Mouse (Mus musculus) hindbrain, embryonic 11.5 days (tissue): ENCODE measurements around the gene Ogfod3. TPM values are rescaled to one million over a fixed set of nuclear protein-coding genes. Genes with fewer than 3 reads are reported as not detected.

Experiments used
- ATAC-seq: fragments of 200-750 bp; cut with Nextera tagmentation; 2 replicates; pipeline ENCODE4 v1.8.0; 2017; ENCODE audit warnings: mild to moderate bottlenecking, moderate TSS enrichment, moderate library complexity; ENCODE audit not compliant: low FRiP score
- DNase-seq: peaks from one replicate; pipeline ENCODE4 v3.0.0-alpha.2; 2015; ENCODE audit warnings: low spot score
- H3K27ac ChIP-seq: fragments of 300-500 bp; sonication (generic); 2 replicates; pipeline ENCODE4 v1.5.1; 2014; ENCODE audit warnings: mild to moderate bottlenecking, low read depth, low read length
- H3K27me3 ChIP-seq: fragments of 300-500 bp; sonication (generic); 2 replicates; pipeline ENCODE4 v1.6.1; 2014; ENCODE audit warnings: mild to moderate bottlenecking, low read length, moderate library complexity, mixed read lengths; ENCODE audit not compliant: control insufficient read depth, insufficient read depth
- H3K36me3 ChIP-seq: fragments of 300-500 bp; sonication (generic); 2 replicates; pipeline ENCODE4 v1.6.1; 2014; ENCODE audit warnings: mild to moderate bottlenecking, low read length, moderate library complexity, mixed read lengths; ENCODE audit not compliant: control insufficient read depth, insufficient read depth
- H3K4me1 ChIP-seq: fragments of 300-500 bp; sonication (generic); replicated peaks from 2 replicates; pipeline ENCODE4 v1.6.1; 2014; ENCODE audit warnings: low read length, mixed read lengths; ENCODE audit not compliant: control insufficient read depth, insufficient read depth
- H3K4me2 ChIP-seq: fragments of 300-500 bp; sonication (generic); replicated peaks from 2 replicates; pipeline ENCODE4 v1.6.1; 2014; ENCODE audit warnings: mild to moderate bottlenecking, low read depth, low read length
- H3K4me3 ChIP-seq: fragments of 300-500 bp; sonication (generic); 2 replicates; pipeline ENCODE4 v1.5.1; 2014; ENCODE audit warnings: low read depth, low read length
- H3K9ac ChIP-seq: fragments of 300-500 bp; sonication (generic); 2 replicates; pipeline ENCODE4 v1.6.1; 2014; ENCODE audit warnings: low read depth, low read length
- H3K9me3 ChIP-seq: fragments of 300-500 bp; sonication (generic); 2 replicates; pipeline ENCODE4 v1.6.1; 2016; ENCODE audit warnings: low read length; ENCODE audit not compliant: control insufficient read depth
- WGBS: fragments of 180-500 bp; shearing (Covaris S2); extraction: QIAGEN DNeasy Blood & Tissue Kit; methylation state at CpG from one replicate; pipeline ENCODE4 v1.1.7; 2014; 5-methylcytosine and 5-hydroxymethylcytosine counted together
- polyA plus RNA-seq: library from polyadenylated mRNA; unstranded; fragments of >200 nt; fragmentation: Nextera tagmentation; extraction: Ambion mirVana; gene quantifications from 2 replicates; pipeline ENCODE4 v1.2.1, GENCODE M21; 2014

Ogfod3 gene
- polyA plus RNA-seq, 1 experiment from 2014 or later: 17.0 TPM

GRCm38 (mm10) chr11:121176285-121177270 lies 27.9 kb downstream of the Ogfod3 start:
- no peaks in the 10 kb centered on the region for H3K27me3 ChIP-seq
- H3K4me1 ChIP-seq: 0 out of 2 replicates have a peak, but pooled peaks cover 2% of the 10 kb centered on the region
- 0 out of 2 replicates have a peak overlapping the region, but pooled peaks have one; percentile 31 for H3K9ac ChIP-seq
- H3K4me2 ChIP-seq: no peak overlapping the region
- 54% methylated on average over 12 of the region's 12 CpGs for WGBS
- ATAC-seq: no peak
- H3K4me3 ChIP-seq: no peak overlapping the region
- H3K27ac ChIP-seq: 0 out of 2 replicates have a peak overlapping the region, but pooled peaks have one; percentile 30
- H3K9me3 ChIP-seq: no peaks in the 10 kb centered on the region
- no peaks in the 10 kb centered on the region for H3K36me3 ChIP-seq
- DNase-seq: peak; percentile 76

- H3K4me3 ChIP-seq: no peak overlapping the region
- no peak overlapping the region for H3K27ac ChIP-seq
- DNase-seq: no peak
- 51% methylated on average over 3 of the region's 3 CpGs for WGBS
- no peaks in the 10 kb centered on the region for H3K27me3 ChIP-seq
- H3K36me3 ChIP-seq: no peaks in the 10 kb centered on the region
- H3K9ac ChIP-seq: no peak overlapping the region
- ATAC-seq: no peak
- H3K4me2 ChIP-seq: no peak overlapping the region
- no peaks in the 10 kb centered on the region for H3K9me3 ChIP-seq
- H3K4me1 ChIP-seq: 0 out of 2 replicates have a peak, but pooled peaks cover 2% of the 10 kb centered on the region
These were observed 30.3 kb downstream of the Ogfod3 start for GRCm38 (mm10) chr11:121174234-121174633.

GRCm38 (mm10) chr11:121173203-121173602 lies 31.3 kb downstream of the Ogfod3 start:
- ATAC-seq: no peak
- WGBS: 81% methylated on average over 5 of the region's 5 CpGs
- no peaks in the 10 kb centered on the region for H3K9me3 ChIP-seq
- H3K36me3 ChIP-seq: no peaks in the 10 kb centered on the region
- H3K4me2 ChIP-seq: no peak overlapping the region
- no peak overlapping the region for H3K4me3 ChIP-seq
- H3K4me1 ChIP-seq: 0 out of 2 replicates have a peak, but pooled peaks cover 2% of the 10 kb centered on the region
- DNase-seq: no peak
- H3K9ac ChIP-seq: no peak overlapping the region
- no peak overlapping the region for H3K27ac ChIP-seq
- H3K27me3 ChIP-seq: no peaks in the 10 kb centered on the region

- no peak for ATAC-seq
- 86% methylated on average over 4 of the region's 4 CpGs for WGBS
These were observed 40.8 kb downstream of the Ogfod3 start for GRCm38 (mm10) chr11:121163751-121164150.

GRCm38 (mm10) chr11:121160636-121161346 lies 43.7 kb downstream of the Ogfod3 start:
- Histone ChIP-seq H3K36me3 (no peaks in the 10 kb centered on the region), H3K9ac (no peak overlapping the region), H3K4me2 (no peak overlapping the region), H3K27me3 (peaks cover 21% of the 10 kb centered on the region), H3K27ac (no peak overlapping the region), H3K4me1 (no peaks in the 10 kb centered on the region; the same call in 1 of the 2 replicates), H3K4me3 (no peak overlapping the region), H3K9me3 (no peaks in the 10 kb centered on the region)
- ATAC-seq: no peak
- no peak for DNase-seq
- 94% methylated on average over 26 of the region's 26 CpGs for WGBS

More at GRCm38 (mm10) chr11:121163751-121164150, 40.8 kb downstream of the Ogfod3 start:
- Histone ChIP-seq H3K4me3 (no peak overlapping the region), H3K4me1 (no peaks in the 10 kb centered on the region), H3K36me3 (no peaks in the 10 kb centered on the region), H3K27ac (no peak overlapping the region), H3K4me2 (no peak overlapping the region), H3K9ac (no peak overlapping the region), H3K27me3 (no peaks in the 10 kb centered on the region), H3K9me3 (no peaks in the 10 kb centered on the region)
- DNase-seq: no peak

- no peak within 1 kb of the TSS for H3K9ac ChIP-seq
These were observed 44.5 kb downstream of the Ogfod3 start, which contains the start of gene Uts2r for GRCm38 (mm10) chr11:121159971-121160370. Uts2r (plus strand) TSS chr11:121160271.

GRCm38 (mm10) chr11:121156411-121156891 lies 48.1 kb downstream of the Ogfod3 start:
- H3K4me1 ChIP-seq: no peaks in the 10 kb centered on the region; the same call in 1 of the 2 replicates
- under 1% methylated on average over 45 of the region's 45 CpGs for WGBS
- no peak overlapping the region for H3K27ac ChIP-seq
- peaks cover 30% of the 10 kb centered on the region for H3K27me3 ChIP-seq
- no peaks in the 10 kb centered on the region for H3K9me3 ChIP-seq
- DNase-seq (peak; percentile 41), ATAC-seq (no peak)
- peak overlapping the region; percentile 53 for H3K4me2 ChIP-seq
- no peaks in the 10 kb centered on the region for H3K36me3 ChIP-seq
- H3K9ac ChIP-seq: peak overlapping the region; percentile 12; the same call in 1 of the 2 replicates
- peak overlapping the region; percentile 29 for H3K4me3 ChIP-seq

More at GRCm38 (mm10) chr11:121159971-121160370, 44.5 kb downstream of the Ogfod3 start, which contains the start of gene Uts2r:
- ATAC-seq: no peak
- Histone ChIP-seq H3K9me3 (no peaks in the 10 kb centered on the region), H3K27me3 (peaks cover 30% of the 10 kb centered on the region), H3K4me3 (no peak within 1 kb of the TSS), H3K4me1 (no peaks in the 10 kb centered on the region; the same call in 1 of the 2 replicates), H3K27ac (no peak within 1 kb of the TSS), H3K4me2 (no peak within 1 kb of the TSS), H3K36me3 (no peaks in the 10 kb centered on the region)
- no peak for DNase-seq
- 86% methylated on average over 5 of the region's 5 CpGs for WGBS

GRCm38 (mm10) chr11:121154203-121154602 lies 50.3 kb downstream of the Ogfod3 start:
- Histone ChIP-seq H3K9me3 (no peaks in the 10 kb centered on the region), H3K36me3 (no peaks in the 10 kb centered on the region), H3K27me3 (peaks cover 30% of the 10 kb centered on the region), H3K4me1 (no peaks in the 10 kb centered on the region; the same call in 1 of the 2 replicates), H3K4me3 (no peak overlapping the region), H3K27ac (peak overlapping the region; percentile 56), H3K4me2 (no peak overlapping the region), H3K9ac (no peak overlapping the region)
- peak; percentile 71 for ATAC-seq
- WGBS: 21% methylated on average over 4 of the region's 4 CpGs
- DNase-seq: peak; percentile 56
